Mouse (Mus musculus): ENCODE results near the gene Gimap4. TPM values are rescaled to one million over a fixed set of nuclear protein-coding genes. Genes with fewer than 3 reads are reported as not detected.

The Gimap4 gene
- total and polyA plus RNA-seq, 3 experiments: 22.4 to 28.1 (median 25.3) TPM

DNA sequence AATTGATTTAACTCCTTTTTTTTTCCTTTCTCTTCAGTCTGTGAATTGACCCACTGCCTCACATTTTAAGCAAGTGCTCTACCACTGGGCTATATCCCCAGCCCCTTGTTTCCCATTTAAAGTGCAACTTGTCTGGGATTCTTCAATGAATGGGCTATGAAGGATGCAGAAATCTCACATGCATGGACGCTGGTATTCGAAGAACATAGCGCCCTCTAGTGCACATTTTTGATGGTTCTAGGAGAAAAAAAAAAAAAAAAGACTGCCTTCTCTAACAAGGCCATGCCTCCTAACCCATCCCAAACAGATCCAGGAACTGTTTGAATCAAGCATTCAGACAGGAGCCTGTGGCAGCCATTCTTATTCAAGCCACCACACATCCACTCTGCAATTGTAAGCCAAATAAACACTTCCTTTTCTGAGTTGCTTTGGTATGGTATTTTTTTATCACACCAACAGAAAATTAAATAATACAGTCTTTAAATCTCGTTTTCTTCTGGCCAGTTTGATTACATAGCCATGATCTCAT, 41.5 kb upstream of the Gimap4 start:
- intact Hi-C loops (cut with DNase I): loop anchor here (1.0 to 5.0 kb wide), 3 partner anchors 61 to 466 kb away; no protein-coding TSS in a partner anchor
- Histone ChIP-seq H3K9ac (ENCODE audit: low read depth, low read length) (no peak overlapping the region), H3K4me1 (ENCODE audit: control insufficient read depth, insufficient read depth, low read length) (peaks cover 1% of the 10 kb centered on the region; the same call in 1 of the 2 replicates), H3K36me3 (ENCODE audit: control insufficient read depth, insufficient read depth, low read length) (no peaks in the 10 kb centered on the region), H3K79me2 (replicated peaks; ENCODE audit: control insufficient read depth, insufficient read depth, low read length) (no peaks in the 10 kb centered on the region), H3K27ac (no peak overlapping the region), H3K27me3 (ENCODE audit: control insufficient read depth, insufficient read depth, low read length) (no peaks in the 10 kb centered on the region), H3K4me3 (no peak overlapping the region)
- WGBS: 23% methylated on average over 4 of the region's 4 CpGs
- DNase-seq: no peak
- no peak for TF ChIP-seq POLR2A (IDR thresholded peaks at IDR 0.05; ENCODE audit: insufficient read depth, low read depth, low read length)
- TF ChIP-seq CTCF (IDR thresholded peaks at IDR 0.05): peak; percentile 76

DNA sequence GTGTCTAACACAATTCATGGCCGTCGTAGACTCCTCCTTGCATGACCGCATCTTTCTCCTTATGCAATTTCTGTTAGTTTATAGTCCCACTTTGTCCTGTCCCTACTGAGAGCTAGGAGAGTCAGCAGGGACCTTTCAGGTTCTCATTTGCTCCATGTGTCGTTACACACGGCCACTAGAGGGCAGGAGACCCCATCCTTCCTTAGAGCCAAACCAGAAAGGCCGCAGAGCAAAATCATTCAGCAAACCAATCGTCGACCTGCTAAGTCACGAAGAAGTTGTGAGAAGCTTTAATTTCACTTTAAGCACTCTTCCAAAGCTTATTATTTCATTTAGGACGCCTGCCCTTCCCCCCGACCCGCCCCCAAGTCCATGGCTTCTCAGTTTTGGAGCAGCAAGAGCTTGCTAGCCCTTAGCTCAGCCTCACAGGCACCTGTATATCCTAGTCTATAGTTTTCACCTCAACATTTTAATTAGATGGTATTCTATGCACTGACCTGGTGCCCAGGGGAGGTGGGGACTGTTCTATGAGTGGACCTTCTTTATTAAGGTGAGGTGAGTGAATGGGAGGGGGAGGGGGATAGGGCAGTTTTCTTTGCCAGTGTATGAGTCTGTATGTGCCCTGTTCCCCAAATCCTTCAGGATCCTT, 38.6 kb upstream of the Gimap4 start:
- H3K36me3 ChIP-seq (ENCODE audit: control insufficient read depth, insufficient read depth, low read length): no peaks in the 10 kb centered on the region
- 8% methylated on average over 12 of the region's 12 CpGs for WGBS
- intact Hi-C loops (cut with DNase I): loop anchor here (1.0 to 5.0 kb wide), 4 partner anchors 33 to 127 kb away; partner anchors contain the start of genes Gimap5 and Gimap6
- no peak overlapping the region for H3K9ac ChIP-seq (ENCODE audit: low read depth, low read length)
- peaks cover 1% of the 10 kb centered on the region; the same call in 1 of the 2 replicates for H3K4me1 ChIP-seq (ENCODE audit: control insufficient read depth, insufficient read depth, low read length)
- no peaks in the 10 kb centered on the region for H3K79me2 ChIP-seq (replicated peaks; ENCODE audit: control insufficient read depth, insufficient read depth, low read length)
- peak; percentile 76 for DNase-seq
- TF ChIP-seq EP300 (IDR thresholded peaks at IDR 0.05; ENCODE audit: insufficient read depth, low read depth, low read length): 0 out of 2 replicates have a peak, but pooled peaks have one; percentile 49
- TF ChIP-seq CTCF (IDR thresholded peaks at IDR 0.05): peak; percentile 98
- TF ChIP-seq POLR2A (IDR thresholded peaks at IDR 0.05; ENCODE audit: insufficient read depth, low read depth, low read length): no peak
- H3K27ac ChIP-seq: peak overlapping the region; percentile 60
- no peaks in the 10 kb centered on the region for H3K27me3 ChIP-seq (ENCODE audit: control insufficient read depth, insufficient read depth, low read length)
- H3K4me3 ChIP-seq: no peak overlapping the region

DNA sequence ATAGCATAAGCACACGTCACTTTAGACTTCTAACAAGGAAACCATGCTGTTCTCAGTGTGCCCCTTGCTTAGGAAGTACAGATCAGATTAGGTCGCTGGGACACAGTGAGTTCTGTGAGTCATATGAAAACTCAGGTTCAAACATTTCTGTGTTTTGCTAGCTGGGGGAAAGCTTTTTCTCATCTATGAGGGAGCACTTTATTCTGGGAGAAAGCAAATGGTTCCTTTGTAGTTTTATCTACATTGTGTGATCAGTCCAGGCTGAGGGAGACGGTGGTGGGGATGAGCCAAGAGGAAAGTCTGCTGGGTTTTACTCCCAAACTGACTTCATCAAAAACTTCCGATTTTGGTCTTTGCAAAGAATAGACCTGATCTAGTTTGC, 38.0 kb upstream of the Gimap4 start:
- 56% methylated on average over 4 of the region's 4 CpGs for whole genome bisulfite sequencing
- no peaks in the 10 kb centered on the region for H3K27me3 ChIP-seq (ENCODE audit: control insufficient read depth, insufficient read depth, low read length)
- intact Hi-C loops (cut with DNase I): loop anchor here (2.0 to 5.0 kb wide), 3 partner anchors 33 to 101 kb away; partner anchors contain the start of genes Gimap5 and Gimap6
- H3K4me3 ChIP-seq: no peak overlapping the region
- H3K9ac ChIP-seq (ENCODE audit: low read depth, low read length): no peak overlapping the region
- H3K36me3 ChIP-seq (ENCODE audit: control insufficient read depth, insufficient read depth, low read length): no peaks in the 10 kb centered on the region
- H3K27ac ChIP-seq: peak overlapping the region; percentile 60
- H3K79me2 ChIP-seq (replicated peaks; ENCODE audit: control insufficient read depth, insufficient read depth, low read length): no peaks in the 10 kb centered on the region
- TF ChIP-seq EP300 (IDR thresholded peaks at IDR 0.05; ENCODE audit: insufficient read depth, low read depth, low read length) (no peak), CTCF (IDR thresholded peaks at IDR 0.05) (no peak), POLR2A (IDR thresholded peaks at IDR 0.05; ENCODE audit: insufficient read depth, low read depth, low read length) (no peak)
- H3K4me1 ChIP-seq (ENCODE audit: control insufficient read depth, insufficient read depth, low read length): peaks cover 1% of the 10 kb centered on the region; the same call in 1 of the 2 replicates
- DNase-seq: no peak

DNA sequence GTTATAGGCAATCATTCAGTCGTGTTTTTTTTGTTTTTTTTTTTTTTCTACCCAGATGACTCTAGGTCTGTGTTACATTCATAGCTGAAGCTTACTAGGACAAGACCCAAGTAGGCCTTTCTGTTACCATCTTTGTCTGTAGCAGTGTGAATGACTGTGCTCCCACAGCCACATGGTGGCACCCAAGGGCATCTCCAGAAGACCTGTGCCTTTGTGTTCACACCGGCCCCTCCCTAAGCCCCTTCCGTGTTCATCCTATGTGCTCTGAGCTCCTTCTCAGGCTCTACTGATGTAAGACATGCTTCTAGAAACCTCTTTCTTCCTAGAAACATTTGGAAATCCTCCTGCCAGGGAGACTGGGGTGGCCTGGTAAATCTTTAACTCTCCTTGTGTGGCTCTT, 37.4 kb upstream of the Gimap4 start, which contains the start of gene Gimap8:
Gimap8 (plus strand) TSS at position 240 of the 400 bp plus-strand sequence.
- WGBS: 19% methylated on average over 3 of the region's 3 CpGs
- TF ChIP-seq CTCF (IDR thresholded peaks at IDR 0.05) (peak; percentile 81), POLR2A (IDR thresholded peaks at IDR 0.05; ENCODE audit: insufficient read depth, low read depth, low read length) (peak; percentile 39; the same call in 1 of the 2 replicates), EP300 (IDR thresholded peaks at IDR 0.05; ENCODE audit: insufficient read depth, low read depth, low read length) (no peak)
- H3K27me3 ChIP-seq (ENCODE audit: control insufficient read depth, insufficient read depth, low read length): no peaks in the 10 kb centered on the region
- no peaks in the 10 kb centered on the region for H3K36me3 ChIP-seq (ENCODE audit: control insufficient read depth, insufficient read depth, low read length)
- no peaks in the 10 kb centered on the region for H3K79me2 ChIP-seq (replicated peaks; ENCODE audit: control insufficient read depth, insufficient read depth, low read length)
- peak; percentile 69 to 83 for DNase-seq
- peak within 1 kb of the TSS; percentile 45; the same call in 1 of the 2 replicates for H3K4me3 ChIP-seq
- peak within 1 kb of the TSS; percentile 34 for H3K9ac ChIP-seq (ENCODE audit: low read depth, low read length)
- intact Hi-C loops (cut with DNase I): loop anchor here (2.0 to 5.0 kb wide), 3 partner anchors 32 to 100 kb away; partner anchors contain the start of genes Gimap5 and Gimap6
- H3K4me1 ChIP-seq (ENCODE audit: control insufficient read depth, insufficient read depth, low read length): peaks cover 1% of the 10 kb centered on the region; the same call in 1 of the 2 replicates
- peak within 1 kb of the TSS; percentile 83 for H3K27ac ChIP-seq

DNA sequence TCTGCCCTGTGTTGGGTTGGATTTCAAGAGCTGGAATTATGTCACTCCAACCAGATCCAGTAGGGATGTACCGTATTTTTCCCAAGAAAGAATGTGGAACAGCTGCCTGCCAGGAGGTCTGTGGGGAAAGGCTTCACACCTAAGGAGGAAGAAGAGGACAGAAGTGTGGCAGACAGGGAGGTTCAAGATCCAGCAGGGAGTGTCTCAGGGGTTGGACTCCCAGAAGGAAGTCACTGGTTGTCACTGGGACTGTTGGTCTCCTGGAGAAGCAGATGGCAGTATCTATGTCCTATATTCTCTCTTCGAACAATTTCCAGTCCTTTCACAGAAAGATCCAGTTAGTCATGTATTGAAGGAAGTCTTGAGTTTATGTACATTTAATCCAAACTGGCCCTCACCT, 36.7 kb upstream of the Gimap4 start:
- 52% methylated on average over 2 of the region's 2 CpGs for WGBS
- H3K27me3 ChIP-seq (ENCODE audit: control insufficient read depth, insufficient read depth, low read length): no peaks in the 10 kb centered on the region

More for the DNA sequence above, 36.7 kb upstream of the Gimap4 start:
- H3K9ac ChIP-seq (ENCODE audit: low read depth, low read length): peak overlapping the region; percentile 34
- H3K36me3 ChIP-seq (ENCODE audit: control insufficient read depth, insufficient read depth, low read length): no peaks in the 10 kb centered on the region
- H3K4me1 ChIP-seq (ENCODE audit: control insufficient read depth, insufficient read depth, low read length): peaks cover 1% of the 10 kb centered on the region; the same call in 1 of the 2 replicates
- intact Hi-C loops (cut with DNase I): loop anchor here (2.0 to 5.0 kb wide), 3 partner anchors 31 to 99 kb away; partner anchors contain the start of genes Gimap5 and Gimap6
- no peaks in the 10 kb centered on the region for H3K79me2 ChIP-seq (replicated peaks; ENCODE audit: control insufficient read depth, insufficient read depth, low read length)
- DNase-seq: no peak
- H3K27ac ChIP-seq: peak overlapping the region; percentile 83
- H3K4me3 ChIP-seq: peak overlapping the region; percentile 45; the same call in 1 of the 2 replicates
- TF ChIP-seq POLR2A (IDR thresholded peaks at IDR 0.05; ENCODE audit: insufficient read depth, low read depth, low read length) (no peak), EP300 (IDR thresholded peaks at IDR 0.05; ENCODE audit: insufficient read depth, low read depth, low read length) (no peak), CTCF (IDR thresholded peaks at IDR 0.05) (no peak)
